Mouse (Mus musculus): ENCODE measurements around the gene Zfp300.

The Zfp300 gene

GRCm38 (mm10) chrX:21088983-21089866 is at the start of gene Zfp300:
TSS of gene Zfp300 (minus strand) at chrX:21089527.
- peak; percentile 11 to 48 for DNase-seq (ENCODE audit: low spot score in 2 of 2)

GRCm38 (mm10) chrX:21115520-21115919 is 26.2 kb upstream of the Zfp300 start, which contains the start of gene Ssxa1:
TSS of gene Ssxa1 (plus strand) at chrX:21115820.
- DNase-seq (ENCODE audit: low spot score in 2 of 2), result no peak

- DNase-seq (ENCODE audit: low spot score in 2 of 2), result no peak
Observed at GRCm38 (mm10) chrX:21089867-21090239, 526 bp upstream of the Zfp300 start.

DNA sequence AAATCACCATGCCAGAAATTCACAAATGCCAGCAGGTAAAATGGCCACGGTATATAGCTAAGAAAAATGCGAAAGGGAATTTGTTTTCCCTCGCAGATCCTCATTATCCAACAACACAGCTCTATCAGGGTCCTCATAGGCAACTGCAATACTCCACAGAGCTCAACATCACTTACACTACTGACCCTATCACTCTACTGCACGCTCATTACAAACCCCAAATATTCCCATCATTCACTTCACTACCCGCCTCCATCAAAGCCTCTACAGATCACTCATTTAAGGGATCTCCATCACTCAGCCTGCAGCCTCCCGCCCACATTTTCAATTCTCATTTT is 713 bp downstream of the Zfp300 start:
- DNase-seq (ENCODE audit: low spot score in 2 of 2), result no peak

GRCm38 (mm10) chrX:21068106-21068505 is 21.2 kb downstream of the Zfp300 start, which contains the start of gene Spaca5:
TSS of gene Spaca5 (plus strand) at chrX:21068406.
- DNase-seq (ENCODE audit: low spot score in 2 of 2), result no peak

GRCm38 (mm10) chrX:21062544-21062890 is 26.8 kb downstream of the Zfp300 start:
- DNase-seq (ENCODE audit: low spot score in 2 of 2), result no peak

GRCm38 (mm10) chrX:21061866-21062543 is 27.3 kb downstream of the Zfp300 start, which contains the start of gene Zfp182:
TSS of gene Zfp182 (minus strand) at chrX:21062316.
- peak; percentile 43 to 78 for DNase-seq (ENCODE audit: low spot score in 2 of 2)

- no peak for DNase-seq (ENCODE audit: low spot score in 2 of 2)
Observed at GRCm38 (mm10) chrX:21061460-21061859, 27.9 kb downstream of the Zfp300 start.

Data from spleen, postnatal 10 days (tissue).